Mouse (Mus musculus) left cerebral cortex, adult 18-20 months (tissue): ENCODE results near the gene Galntl6. TPM values are rescaled to one million over a fixed set of nuclear protein-coding genes. Genes with fewer than 3 reads are reported as not detected.

ENCODE experiments used
- DNase-seq, 2 experiments: peaks; one replicate each; pipeline ENCODE4 v3.0.0; 2021 to 2022; ENCODE audit warnings: low spot score in 2 of 2, mixed read lengths in 1 of 2
- total RNA-seq, 2 experiments: library from RNA; stranded (reverse); gene quantifications; 2 replicates each; pipeline ENCODE4 v1.2.3; 2021

Gene Galntl6
- total RNA-seq, 2 experiments from 2014 or later = 21.9 to 22.3 TPM

DNA sequence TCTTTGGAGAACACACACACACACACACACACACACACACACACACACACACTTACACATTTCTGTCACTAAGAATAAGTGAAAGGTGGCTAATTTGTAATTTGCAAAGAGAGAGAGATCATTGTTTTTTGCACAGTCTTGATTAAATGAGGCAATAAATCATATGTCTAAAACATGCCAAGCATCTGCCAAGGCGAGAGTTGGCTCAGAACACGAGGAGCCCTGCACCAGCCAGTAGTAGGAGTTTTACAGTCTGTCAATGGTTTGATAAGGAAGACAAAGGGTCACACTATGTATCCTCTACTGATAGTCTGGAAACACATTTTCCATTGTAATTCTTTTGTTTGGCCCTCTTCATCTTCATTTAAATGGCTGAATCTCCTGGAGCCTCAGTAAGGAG is 938.3 kb downstream of the Galntl6 start:
- no peak for DNase-seq

DNA sequence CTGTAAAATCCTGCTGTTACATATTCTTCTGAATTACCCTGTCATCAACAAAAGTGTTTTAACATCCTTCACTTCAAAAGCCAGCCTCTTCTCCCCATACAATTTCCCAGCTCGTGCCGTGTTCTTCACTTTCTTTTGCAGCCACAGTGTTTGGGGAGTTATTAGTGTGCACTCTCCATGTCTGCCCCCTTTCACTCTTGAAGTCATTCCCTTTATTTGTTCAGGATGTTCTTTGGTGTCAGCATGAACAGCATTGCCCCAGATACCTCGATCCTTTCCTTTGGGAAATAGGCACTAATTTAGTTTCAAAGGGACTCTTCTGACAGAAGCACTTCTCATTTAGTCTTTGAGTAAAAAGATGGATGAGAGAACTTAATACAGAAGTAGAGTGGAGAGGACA is 939.6 kb downstream of the Galntl6 start:
- no peak for DNase-seq

DNA sequence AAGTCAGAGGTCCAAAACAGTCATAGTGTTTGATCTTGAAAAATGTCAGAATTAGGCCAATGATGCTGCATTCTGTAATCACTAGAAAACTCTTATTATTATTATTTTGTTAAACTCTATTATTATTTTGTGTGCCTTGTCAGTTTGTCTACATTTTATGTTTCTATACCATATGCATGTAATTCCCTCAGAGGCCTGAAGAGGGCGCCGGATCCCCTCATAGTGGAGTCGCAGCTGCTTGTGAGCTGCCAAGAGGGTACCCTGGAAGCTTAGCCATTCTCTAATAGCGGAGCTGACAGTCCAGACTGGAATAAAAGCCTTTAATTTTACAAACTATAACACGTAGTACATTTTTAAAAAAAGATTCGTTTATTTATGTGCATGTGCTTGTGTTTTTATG is 945.8 kb downstream of the Galntl6 start:
- DNase-seq = peak in 1 of 2 experiments; percentile 8

DNA sequence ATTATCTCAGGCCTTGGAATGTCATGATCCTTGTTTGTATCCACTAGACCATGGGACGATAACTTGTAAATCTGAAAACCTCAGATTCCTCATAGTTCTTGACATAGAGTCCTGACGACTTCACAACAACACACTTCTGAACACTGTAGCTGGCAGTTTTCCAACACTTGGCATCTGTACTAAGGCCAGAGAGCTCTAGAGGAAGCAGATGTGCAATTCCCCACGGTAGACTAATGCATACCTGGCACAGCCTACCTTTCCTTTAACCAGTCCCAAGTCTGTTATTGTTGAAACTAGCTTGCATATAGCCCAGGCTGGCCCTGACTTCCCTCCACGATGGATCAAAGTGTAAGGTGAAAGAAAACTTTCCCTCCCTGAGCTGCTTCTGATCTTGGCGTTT is 946.9 kb downstream of the Galntl6 start:
- DNase-seq = no peak

DNA sequence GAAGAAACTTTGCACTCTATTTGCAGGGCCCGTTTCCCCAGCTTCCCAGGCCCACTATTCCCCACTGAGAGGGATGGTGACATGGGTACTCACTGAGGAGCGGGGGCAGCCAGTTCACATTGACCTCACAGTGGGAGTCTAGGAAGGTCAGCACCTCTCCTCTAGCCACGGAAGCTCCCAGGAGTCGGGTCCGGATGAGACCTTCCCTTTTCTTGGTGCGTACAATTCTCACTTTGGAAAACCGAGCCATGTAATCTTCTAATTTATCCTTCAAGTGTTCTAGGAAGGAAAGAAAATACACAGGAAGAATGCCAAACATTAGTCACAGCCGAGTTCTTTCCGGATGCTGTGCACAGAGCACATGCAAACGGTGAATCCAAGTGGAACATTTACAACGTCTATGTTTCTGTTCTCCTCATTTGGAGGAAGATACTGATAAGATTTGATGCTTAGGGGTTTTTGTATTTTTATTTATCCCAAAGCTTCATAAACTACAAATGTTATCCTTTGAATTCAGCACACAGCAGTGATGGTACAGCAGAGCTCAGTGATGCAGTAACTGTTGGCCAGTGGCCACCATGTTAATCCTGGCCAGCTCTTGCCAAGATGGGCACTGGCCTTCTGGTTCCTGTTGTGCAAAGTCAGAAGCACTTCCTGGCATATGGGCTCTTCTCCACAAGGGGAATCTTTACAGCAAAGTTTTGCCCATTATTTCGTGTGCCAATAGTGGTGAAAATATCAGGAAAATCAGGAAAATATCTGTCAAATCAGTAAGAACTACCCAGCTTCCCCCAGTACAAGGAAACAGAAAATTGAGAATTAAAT is 949.9 kb downstream of the Galntl6 start:
- DNase-seq = no peak

DNA sequence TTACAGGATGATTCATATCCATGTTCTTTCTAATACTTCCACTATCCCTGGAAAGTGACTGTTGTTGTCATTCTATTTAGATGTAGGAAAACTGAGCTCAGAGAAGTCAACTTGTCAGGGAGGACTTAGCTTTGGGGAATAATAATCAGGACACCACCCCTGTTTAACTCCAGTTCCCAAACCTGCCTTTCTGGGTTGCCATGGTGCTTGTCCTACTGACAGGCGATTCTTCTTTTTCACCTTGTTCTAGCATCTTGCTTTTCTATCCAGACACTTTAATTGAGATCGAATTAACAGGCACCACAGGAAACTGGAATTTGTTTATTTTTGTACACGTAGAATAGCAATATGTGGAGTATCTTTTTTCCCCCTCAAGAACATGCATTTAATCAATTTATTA is 953.3 kb downstream of the Galntl6 start:
- DNase-seq = no peak

DNA sequence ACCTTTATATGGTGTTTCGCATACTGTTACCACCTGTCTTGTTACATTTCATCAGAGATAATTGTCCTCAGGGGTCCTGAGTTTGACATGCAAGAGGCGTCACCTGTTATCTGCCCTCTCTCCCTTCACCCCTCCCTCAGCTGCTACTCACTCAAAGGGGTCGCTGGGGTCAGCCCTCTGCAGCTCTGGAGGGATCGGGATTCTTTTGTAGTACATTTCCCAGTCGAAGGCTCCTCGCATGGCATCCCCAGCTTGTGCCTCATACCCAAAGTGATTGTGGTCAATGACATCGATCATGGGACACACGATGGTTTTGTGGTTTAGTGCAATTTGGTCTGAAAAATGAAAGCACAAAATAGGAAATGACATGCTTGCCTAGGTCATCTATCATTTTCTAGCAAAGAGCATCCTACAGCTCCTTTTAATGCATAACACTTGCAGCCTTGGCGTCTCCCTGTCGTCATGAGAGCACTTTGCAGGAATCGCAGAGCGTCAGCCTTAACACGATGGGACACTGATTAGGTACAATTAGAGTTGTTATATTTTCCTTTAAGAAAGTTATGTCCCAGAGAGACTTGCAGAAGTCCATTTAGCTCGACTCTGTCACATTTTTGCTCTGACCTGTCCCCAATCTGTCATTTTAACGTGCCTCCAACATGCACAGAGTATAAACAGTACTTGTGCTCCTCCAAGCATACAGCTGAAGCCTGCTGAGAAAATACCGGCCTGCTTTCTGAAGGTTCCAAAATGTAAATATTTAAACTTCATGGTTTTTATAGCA is 954.1 kb downstream of the Galntl6 start:
- no peak for DNase-seq

DNA sequence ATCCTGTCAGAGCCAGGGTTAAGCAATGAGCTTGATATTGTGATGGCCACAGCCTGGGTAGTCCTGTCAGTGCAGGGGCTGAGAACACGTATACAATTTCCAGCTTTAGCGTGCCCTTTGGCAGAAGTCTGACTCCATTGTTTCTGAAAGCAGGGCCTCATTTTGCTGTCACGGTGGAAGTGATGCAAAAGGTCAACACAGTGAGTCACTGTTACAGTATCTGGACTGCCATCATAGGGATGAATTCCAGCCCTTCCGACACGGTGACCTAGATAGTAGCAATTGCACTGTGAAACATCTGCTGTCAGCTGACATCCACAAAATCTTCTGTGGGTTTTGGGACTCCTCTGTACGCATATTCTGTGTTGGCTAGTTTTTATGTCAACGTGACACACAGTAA is 956.9 kb downstream of the Galntl6 start:
- DNase-seq = no peak

DNA sequence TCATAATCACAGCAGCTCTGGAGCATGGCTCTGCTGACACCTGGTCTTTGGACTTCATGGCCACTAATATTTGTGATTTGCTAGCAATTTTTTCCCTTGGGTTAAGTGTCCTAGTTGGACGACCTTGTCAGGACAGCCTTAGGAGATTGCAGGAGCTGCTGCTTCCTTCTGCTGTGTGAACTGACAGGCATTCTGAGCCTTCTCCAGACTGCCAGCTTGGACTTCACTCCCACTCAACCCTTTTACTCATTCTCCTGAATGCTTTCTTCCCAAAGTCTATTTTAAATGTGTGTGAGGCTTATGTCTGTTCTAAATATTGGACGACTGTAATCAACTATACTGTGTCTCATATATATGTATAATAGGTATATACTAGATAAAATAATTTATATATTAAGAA is 971.3 kb downstream of the Galntl6 start:
- peak in 1 of 2 experiments; percentile 6 for DNase-seq

DNA sequence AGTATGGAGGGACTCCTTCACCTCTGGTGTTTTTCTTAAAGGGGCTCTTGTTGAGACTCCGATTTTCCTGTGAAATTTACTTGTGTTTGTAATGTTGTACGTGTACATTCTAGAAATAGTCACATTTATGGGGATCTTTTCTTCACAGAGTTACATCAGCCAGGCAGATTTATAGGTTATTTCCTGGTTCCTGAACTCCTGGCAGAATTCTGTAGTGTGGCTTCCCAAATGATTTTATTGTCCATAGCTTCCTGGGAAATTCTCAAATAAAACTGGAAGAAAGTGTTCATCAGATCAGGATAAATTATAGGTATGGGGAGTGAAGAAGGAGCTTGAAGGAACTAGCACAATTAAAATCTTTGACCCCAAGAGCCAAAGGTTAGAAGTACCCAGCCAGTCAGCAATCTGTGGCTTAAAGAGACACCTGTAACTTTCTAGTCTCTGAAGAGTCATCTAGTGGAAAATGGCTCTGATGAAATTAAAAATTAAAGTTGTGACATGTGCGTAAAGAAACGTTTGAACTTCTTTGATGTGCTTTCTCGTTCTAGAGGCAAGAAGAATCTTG is 972.5 kb downstream of the Galntl6 start:
- no peak for DNase-seq

DNA sequence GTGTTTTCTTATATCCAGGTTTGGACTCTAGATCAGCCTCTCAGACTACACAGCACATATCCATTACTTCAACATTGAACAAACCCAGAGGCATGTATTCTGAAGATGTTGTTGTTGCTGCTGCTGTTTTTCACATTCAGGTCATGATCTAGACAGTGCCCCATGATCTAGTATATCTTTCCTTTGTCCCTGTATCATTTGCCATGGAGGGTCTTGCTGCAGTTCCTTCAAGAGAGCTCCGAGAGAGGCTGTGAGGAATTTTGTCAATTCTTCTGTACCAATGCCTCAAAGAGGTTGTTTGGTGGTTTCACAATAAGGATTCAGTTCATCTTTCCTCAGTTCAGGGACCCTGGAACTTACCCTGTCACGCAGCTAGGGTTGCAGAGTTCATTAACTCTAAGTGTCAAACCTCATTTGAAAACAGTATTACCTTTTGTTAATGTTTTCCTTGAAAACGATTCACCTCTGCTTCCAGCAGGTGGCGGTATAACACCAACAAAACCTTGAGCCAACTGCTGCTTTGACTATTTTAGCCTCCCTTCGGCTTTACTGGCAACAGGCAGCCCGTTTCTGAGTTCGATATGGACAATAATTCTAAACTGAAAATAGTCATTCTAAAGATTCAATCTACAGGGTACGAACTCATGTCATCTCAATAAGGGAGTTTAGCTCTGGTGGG is 973.1 kb downstream of the Galntl6 start:
- peak; percentile 62 to 73 for DNase-seq

DNA sequence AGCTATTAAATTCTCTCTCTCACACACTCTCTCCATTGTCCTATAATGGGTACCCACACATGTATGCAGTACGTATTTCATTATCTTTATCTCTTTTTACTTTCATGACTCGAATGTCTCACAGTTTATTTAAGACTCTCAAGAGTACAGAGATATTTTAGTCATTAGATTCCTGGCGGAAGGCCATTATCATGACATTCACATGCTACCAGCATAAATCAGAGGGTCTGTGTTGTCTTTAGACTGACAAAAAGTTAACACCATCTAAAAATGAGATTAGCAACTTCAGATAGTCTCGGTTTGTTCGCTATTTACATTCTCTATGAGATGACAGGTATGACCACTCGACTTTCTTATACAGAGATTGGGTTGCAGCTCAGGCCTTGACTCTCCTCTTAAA is 985.4 kb downstream of the Galntl6 start:
- no peak for DNase-seq

DNA sequence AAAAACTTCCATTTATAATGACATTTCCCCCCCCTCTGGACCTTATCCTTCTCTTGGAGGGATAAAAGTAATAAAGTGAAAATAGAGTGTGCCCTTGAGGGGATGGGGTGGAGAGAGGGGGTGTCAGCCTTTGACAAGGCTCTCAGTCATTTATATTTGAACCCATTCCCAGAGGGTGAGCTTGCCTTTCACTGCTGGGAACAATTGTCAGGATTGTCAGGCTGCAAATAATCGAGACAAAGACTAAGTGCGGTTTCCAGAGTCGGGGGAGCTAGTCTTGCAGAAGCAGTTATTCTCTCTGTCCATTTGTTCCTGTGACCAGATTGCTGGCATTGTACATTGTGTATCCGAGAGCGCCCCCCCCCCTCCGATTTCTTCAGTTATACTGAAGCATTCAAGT is 988.9 kb downstream of the Galntl6 start:
- no peak for DNase-seq

DNA sequence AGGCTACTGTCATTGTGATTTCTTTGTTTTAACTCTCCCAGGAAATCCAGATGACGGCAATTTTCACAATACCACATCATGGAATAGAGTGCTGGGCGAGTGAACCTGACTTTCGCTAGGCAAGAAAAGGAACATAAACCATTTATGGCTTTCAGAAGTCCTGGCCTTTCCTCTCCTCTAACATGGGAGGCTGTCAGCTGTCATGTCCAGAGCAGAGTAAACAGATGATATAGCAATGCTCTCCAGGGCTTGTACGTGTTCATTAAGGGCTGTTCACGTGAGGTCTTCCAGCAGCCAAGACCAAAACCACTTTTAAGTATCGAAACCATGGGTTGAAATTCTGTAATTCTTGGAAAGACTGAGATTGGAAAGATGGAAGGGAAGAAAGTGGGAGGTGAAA is 989.3 kb downstream of the Galntl6 start:
- DNase-seq = no peak

DNA sequence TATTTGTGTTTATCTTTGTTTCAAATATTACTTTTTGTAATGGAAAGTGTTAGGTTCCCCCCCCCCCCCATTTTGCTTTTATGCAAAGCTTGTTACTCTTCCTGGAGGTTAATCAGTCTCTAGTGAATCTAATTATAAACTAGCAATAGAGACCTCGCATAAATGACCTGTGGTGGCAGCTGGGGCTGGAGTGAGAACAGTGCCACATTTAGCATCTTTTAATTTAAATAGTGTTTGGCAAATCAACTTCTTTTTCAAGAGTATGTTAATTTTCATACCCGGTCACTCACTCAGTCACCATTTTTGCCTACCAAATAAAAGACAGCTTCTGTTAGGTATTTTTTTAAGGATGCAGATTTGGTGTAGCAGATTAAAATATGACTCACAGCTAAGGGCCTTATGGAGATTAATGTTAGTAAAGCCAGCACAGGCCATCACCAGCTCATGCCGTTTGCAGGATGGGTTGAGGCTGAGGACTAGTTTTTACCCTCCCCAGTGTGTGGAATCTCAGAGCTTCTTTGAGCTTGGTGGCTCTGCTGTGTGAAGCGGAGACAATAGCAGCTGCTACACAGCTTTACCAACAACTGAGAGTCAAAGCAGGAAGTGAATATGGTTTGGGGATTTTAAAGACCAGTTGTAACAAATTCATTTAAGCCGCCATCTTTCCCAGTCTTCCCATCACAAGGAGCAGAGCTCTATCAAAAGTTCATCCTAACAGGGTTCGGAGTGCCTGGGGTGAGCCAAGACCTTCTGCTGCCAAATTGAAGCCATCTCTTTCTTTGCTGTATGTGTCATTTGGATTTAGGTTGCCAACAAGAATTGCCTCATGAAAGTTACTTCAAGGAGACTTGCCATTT is 990.0 kb downstream of the Galntl6 start:
- no peak for DNase-seq

DNA sequence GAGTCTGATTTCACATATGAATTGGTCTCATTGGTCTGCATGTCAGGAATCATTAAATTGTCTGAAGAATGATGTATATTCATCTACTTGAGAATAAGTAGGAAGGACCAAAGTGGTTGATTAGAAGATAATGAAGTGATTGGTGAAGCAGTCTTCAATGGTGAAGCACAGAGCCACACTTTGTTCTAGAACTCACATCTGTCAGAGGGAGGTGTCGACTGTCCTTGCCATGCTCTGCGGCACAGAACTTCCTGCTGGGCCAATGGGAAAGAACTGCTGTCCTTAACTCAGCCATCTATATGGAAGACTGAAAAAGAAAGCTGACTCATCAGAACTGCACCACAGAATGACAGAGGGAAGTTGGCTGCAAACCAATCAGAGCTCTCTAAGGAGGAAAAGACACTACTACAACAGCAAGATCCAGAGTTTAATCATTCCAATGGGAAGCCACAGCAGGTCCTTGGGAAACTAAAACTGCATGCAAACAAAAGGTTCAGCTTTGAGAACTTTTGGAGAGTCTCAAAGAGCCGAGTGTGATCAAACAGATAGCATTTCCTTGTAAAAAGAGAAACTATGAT is 992.0 kb downstream of the Galntl6 start:
- no peak for DNase-seq

DNA sequence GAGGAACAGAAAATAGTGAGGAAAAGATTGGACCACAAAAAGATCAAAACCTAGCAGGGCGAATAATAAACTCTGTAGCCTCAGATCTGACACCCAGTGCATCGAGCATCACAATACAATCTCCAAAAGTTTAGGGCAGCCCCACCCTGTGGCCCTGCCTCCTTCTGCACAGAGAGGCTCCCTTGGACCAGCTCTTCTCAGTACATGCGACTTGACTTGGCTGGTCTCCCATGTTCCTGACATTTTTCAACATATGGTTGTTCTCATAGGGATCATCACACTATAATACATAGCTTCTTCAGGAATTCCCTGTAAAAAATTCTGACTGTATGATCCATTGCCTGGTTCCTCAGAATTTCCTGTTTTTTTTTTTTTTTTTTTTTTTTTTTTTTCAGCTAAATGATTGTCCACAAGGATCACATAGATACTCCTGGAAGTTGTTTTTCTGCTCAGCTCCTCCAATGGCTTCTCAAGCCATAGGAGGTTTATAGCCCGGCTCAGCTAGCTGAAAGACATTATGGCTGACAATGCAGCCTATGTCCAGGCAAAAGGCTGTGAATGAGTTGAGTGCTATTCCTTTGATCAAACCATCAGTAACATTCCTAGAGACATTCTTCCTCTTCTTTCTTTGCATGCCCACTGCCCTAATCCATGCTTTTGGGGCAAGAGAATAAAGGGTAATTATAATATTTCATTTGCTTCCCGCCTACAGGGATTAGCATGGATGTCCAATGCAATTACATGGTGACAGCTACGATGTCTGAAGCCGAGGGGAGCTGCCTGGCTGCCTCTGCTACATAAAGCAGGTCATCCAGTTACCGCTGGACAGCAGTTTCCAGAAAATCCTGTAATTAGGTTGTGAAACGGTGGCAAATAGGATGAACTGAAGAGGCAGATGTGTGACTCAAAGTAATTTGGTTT is 993.5 kb downstream of the Galntl6 start:
- no peak for DNase-seq

DNA sequence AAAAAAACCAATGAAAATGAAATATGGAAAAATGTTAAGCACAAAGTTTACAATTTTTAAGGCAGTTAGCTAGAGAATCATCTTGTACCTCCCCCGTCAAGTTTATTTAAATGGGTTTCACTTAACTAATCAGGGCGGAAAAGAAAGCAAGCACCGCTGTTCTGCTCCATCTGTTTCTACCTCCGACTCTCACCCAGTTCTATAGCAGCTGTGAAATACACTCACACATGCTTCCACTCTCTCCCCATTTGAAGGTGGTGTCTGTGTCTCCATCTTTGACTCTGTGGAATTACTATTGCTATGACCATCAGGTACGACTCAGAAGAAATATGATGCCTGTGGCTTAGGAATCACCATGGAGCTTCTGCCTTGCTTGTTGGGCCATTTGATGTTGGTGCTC is 1019.1 kb downstream of the Galntl6 start:
- peak in 1 of 2 experiments; percentile 13 for DNase-seq

DNA sequence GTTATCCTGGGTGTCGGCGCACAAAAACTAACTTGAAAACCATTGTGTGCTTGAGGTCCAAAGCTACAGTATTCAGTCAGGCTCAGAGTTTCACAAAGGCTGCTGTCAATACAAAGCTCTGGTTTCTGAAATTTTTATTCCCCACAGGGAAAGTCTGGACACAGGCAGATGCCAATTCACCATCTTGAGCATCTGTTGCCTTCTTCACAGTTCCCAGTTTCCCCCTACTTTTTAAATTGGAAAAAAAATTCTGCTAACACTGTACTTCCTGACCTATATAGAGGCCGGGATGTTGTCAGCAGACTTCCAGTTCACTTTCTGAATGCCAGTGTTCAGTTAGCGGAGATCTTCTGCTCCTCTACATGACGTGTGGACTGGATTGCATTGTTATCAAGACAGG is 1020.3 kb downstream of the Galntl6 start:
- DNase-seq = peak in 1 of 2 experiments; percentile 26
